Mouse (Mus musculus): ENCODE measurements around the gene Btg1. TPM values are rescaled to one million over a fixed set of nuclear protein-coding genes. Genes with fewer than 3 reads are reported as not detected.

The Btg1 gene
- total RNA-seq, 2 experiments from 2014 or later, result 14.8 to 15.3 TPM

- no peak for DNase-seq
Observed at GRCm38 (mm10) chr10:96630110-96630509, 13.3 kb downstream of the Btg1 start.

GRCm38 (mm10) chr10:96631066-96631711 is 14.4 kb downstream of the Btg1 start:
- DNase-seq, result no peak

DNA sequence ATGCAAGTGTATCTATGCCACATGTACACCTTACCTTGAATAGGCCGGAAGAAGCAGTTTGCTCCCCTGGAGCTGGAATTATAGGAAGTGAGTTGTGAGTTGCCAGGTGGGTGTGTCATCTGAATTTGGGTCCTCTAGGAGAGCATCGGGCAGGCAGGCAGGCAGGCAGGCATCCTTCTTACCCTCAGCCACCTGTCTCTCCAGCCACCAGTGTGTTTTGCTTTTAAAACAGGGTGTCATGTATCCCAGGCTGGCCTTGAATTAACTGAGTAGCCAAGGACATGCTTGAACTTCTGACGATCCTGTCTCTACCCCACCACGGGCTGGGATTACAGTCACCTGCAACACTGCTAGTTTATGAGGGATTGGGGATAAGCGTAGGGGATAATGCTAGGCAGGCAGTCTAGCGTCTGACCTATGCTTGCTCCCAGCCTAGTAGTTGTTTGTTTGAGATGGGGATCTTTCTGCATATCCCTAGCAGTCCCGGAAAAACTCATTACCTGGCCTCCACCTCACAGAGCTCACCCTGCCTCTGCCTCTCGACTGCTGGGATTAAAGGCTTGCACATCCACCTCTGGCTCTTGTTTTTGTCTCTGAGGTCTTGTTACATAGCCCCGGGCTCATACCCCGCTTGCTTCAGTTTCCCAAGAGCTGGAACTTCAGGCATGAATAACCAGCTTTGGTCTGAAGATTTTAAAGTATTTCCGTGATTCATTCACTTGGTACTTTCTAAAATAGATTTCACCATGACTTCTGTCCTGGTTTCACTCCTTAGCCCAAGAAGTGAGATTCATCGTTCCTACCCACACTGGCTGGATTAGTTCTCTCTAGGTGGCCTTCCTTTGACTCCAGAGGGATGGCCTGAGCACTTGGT is 15.7 kb downstream of the Btg1 start:
- no peak for DNase-seq

DNA sequence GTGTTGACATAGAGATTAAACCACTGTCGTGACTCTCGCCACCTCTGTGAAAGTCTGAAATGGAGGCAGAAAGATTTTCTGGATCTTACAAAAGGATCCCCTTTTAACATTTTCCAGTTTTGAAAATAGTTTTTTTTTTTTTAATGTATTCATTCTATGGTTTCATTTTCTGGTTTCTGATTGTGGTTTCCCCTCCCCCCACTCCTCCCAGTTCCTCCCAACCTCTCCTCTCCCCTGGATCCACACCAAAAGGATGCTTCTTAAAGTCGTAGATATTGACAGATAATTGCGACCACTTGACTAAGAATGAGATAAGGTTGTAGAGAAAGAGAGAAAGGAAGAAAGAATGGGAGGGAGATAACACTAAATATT is 16.3 kb downstream of the Btg1 start:
- DNase-seq, result no peak

DNA sequence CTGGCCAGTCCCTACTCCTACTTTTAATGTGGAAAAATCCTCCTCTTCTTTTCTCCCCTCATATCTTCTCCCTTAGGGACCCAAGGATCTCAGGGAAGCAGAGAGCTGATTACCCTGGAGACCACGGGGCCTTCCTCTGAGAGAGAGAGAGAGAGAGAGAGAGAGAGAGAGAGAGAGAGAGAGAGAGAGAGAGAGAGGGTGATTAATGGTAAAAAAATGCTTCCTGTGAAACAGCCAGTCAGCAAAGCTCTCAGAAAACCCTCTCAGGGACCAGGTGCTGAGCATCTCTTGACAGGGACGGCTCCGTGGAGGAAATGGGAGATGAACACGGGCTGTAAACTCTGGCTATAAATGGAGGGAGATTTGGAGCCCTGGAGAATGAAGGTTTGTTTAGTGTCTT is 18.7 kb downstream of the Btg1 start:
- DNase-seq, result no peak

- no peak for DNase-seq
Observed at GRCm38 (mm10) chr10:96638477-96638876, 21.7 kb downstream of the Btg1 start.

- DNase-seq, result no peak
Observed at GRCm38 (mm10) chr10:96642014-96642413, 25.2 kb downstream of the Btg1 start.

- no peak for DNase-seq
Observed at GRCm38 (mm10) chr10:96642751-96643150, 25.9 kb downstream of the Btg1 start.

- no peak for DNase-seq
Observed at GRCm38 (mm10) chr10:96645183-96645582, 28.4 kb downstream of the Btg1 start.

- DNase-seq, result no peak
Observed at GRCm38 (mm10) chr10:96646024-96646866, 29.4 kb downstream of the Btg1 start.

DNA sequence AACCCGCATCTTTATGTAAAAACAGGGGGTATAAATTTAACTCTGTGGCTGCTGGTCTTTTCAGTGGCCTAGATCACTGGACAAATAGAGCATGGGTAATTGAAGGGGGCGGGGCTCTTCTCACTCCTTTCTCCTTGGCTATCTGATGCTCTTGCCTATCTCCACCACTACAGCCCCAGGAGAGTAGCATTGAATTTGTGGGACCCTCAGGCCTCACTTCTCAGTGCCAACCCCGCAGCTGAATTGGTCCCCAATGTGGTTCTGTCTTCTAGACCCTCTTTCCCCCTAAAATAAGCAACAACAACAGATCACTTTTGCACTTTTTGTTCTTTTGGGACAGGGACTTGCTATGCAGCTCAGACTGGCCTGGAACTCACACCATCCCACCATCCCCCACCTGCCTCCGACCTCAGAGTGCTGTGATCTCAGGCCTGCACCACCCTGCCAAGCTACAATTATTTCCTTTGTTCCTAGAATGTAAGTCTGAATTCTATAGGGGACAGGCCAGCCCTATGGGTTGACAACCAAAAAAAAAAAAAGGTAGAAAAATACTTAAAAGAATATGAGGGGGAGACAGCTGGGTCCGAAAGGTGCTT is 30.2 kb downstream of the Btg1 start:
- no peak for DNase-seq

- no peak for DNase-seq
Observed at GRCm38 (mm10) chr10:96648161-96648561, 31.4 kb downstream of the Btg1 start.

DNA sequence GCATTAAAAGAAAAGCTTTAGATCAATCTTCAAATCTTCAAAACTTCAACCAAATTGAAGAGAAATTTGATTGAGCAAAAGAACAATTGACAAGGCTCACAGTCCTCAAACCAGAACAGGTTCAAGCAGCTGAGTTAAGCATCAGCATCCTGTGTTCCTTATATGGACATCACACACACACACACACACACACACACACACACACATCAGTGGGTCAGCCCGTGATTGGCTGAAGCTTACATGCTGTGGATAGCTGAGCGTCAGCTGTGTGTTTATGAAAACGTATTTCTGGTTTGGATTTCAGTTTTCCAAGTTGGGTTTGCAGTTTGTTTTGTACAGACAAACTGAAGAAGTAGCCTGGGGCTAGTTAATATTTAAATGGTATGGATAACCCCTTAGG is 32.7 kb downstream of the Btg1 start:
- no peak for DNase-seq

GRCm38 (mm10) chr10:96652372-96652771 is 35.6 kb downstream of the Btg1 start:
- DNase-seq, result no peak

GRCm38 (mm10) chr10:96653030-96653429 is 36.2 kb downstream of the Btg1 start:
- DNase-seq, result no peak

GRCm38 (mm10) chr10:96654079-96654478 is 37.3 kb downstream of the Btg1 start:
- no peak for DNase-seq

- no peak for DNase-seq
Observed at GRCm38 (mm10) chr10:96654576-96654975, 37.8 kb downstream of the Btg1 start.

- DNase-seq, result no peak
Observed at GRCm38 (mm10) chr10:96655066-96655465, 38.3 kb downstream of the Btg1 start.

DNA sequence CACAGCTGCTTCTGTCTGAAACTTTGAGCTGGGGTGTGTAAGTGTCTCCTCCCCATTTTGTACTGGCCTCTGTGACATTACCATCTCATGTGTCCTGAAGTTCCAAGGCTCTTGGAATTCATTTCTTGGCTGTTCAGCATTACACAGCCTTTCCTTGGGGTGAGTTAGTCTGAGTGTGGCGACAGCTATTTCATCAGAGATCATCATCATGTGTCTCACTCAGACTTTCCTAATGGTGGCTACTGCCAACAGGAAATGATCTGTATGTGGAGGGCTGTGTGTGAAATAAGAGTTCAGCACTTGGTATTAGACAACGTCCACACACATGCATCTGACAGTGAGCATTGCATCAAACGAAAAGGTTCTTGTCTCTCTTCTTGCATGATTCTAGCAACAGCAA is 39.4 kb downstream of the Btg1 start:
- DNase-seq, result no peak

- DNase-seq, result no peak
Observed at GRCm38 (mm10) chr10:96658906-96659305, 42.1 kb downstream of the Btg1 start.

DNA sequence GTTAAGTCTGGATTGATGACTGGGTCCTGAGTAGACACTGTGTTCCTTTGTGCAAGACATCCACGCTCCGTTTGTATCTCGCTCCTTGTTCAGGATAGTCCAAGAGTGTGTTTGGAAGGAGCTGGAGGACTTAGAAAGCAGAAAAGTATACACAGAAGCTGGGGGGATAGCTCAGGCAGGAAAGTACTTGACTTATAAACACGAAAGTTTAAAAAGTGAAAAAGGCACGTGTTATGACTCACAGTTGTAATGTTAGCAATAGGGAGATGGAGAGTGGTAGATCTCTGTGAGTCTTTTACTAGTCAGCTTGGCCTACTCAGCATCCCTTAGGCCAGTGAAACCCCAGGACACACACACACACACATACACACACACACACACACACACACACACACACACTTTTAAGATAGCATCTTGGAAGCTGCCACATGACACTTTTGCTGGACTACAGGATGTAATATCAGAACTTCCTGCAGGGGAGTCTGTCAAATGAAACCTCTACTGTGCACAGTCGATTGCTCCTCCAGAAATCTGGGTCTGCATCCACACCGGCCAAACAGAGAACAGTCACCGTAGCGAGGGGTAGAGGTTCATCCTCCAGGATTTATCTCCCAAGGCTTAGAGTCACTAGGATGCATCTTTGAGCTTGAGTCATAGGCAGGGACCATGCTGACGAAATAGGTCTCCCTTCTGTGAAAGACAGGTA is 43.6 kb downstream of the Btg1 start:
- no peak for DNase-seq

GRCm38 (mm10) chr10:96662976-96663375 is 46.2 kb downstream of the Btg1 start:
- DNase-seq, result no peak
